Mouse (Mus musculus) midbrain, postnatal 0 days (tissue): Measurements from ENCODE around the gene Rlbp1. TPM values are rescaled to one million over a fixed set of nuclear protein-coding genes. Genes with fewer than 3 reads are reported as not detected.

ENCODE experiments used
- ATAC-seq: fragments of 200-750 bp; cut with Nextera tagmentation; 2 replicates; pipeline ENCODE4 v1.8.0; 2017; ENCODE audit warnings: moderate number of reproducible peaks, mild to moderate bottlenecking, moderate TSS enrichment, moderate library complexity; ENCODE audit not compliant: low FRiP score
- DNase-seq: peaks from one replicate; pipeline ENCODE4 v3.0.0-alpha.2; 2015; ENCODE audit warnings: low spot score
- H3K27ac ChIP-seq: fragments of 300-500 bp; sonication (generic); 2 replicates; pipeline ENCODE4 v1.5.1; 2014; ENCODE audit warnings: low read depth, mild to moderate bottlenecking, low read length, mixed read lengths
- H3K27me3 ChIP-seq: fragments of 300-500 bp; sonication (generic); 2 replicates; pipeline ENCODE4 v1.6.1; 2014; ENCODE audit warnings: low read length, control low read depth, mixed read lengths; ENCODE audit not compliant: insufficient read depth
- H3K36me3 ChIP-seq: fragments of 300-500 bp; sonication (generic); 2 replicates; pipeline ENCODE4 v1.6.1; 2014; ENCODE audit warnings: low read length, control low read depth, mixed read lengths; ENCODE audit not compliant: insufficient read depth
- H3K4me1 ChIP-seq: fragments of 300-500 bp; sonication (generic); 2 replicates; pipeline ENCODE4 v1.6.1; 2014; ENCODE audit warnings: mild to moderate bottlenecking, control low read depth, antibody characterized with exemption, low read length, mixed read lengths; ENCODE audit not compliant: insufficient read depth
- H3K4me2 ChIP-seq: fragments of 300-500 bp; sonication (generic); 2 replicates; pipeline ENCODE4 v1.6.1; 2014; ENCODE audit warnings: low read depth, mild to moderate bottlenecking, low read length, mixed read lengths; ENCODE audit not compliant: poor library complexity, severe bottlenecking
- H3K4me3 ChIP-seq: fragments of 300-500 bp; sonication (generic); 2 replicates; pipeline ENCODE4 v1.5.1; 2014; ENCODE audit warnings: low read depth, mild to moderate bottlenecking, low read length, moderate library complexity
- H3K9ac ChIP-seq: fragments of 300-500 bp; sonication (generic); replicated peaks from 2 replicates; pipeline ENCODE4 v1.6.1; 2014; ENCODE audit warnings: mild to moderate bottlenecking, low read length, moderate library complexity, mixed read lengths; ENCODE audit not compliant: poor library complexity, severe bottlenecking
- H3K9me3 ChIP-seq: fragments of 300-500 bp; sonication (generic); 2 replicates; pipeline ENCODE4 v1.6.1; 2016; ENCODE audit warnings: low read length, control low read depth
- CTCF ChIP-seq: IDR thresholded peaks from 2 replicates; pipeline ENCODE4 v1.5.1; 2016; ENCODE audit warnings: antibody characterized with exemption, mild to moderate bottlenecking
- WGBS: fragments of 180-500 bp; shearing (Covaris S2); extraction: QIAGEN DNeasy Blood & Tissue Kit; methylation state at CpG from one replicate; pipeline ENCODE4 v1.1.7; 2014; 5-methylcytosine and 5-hydroxymethylcytosine counted together
- polyA plus RNA-seq: library from polyadenylated mRNA; unstranded; fragments of >200 nt; fragmentation: Nextera tagmentation; extraction: Ambion mirVana; gene quantifications from 2 replicates; pipeline ENCODE4 v1.2.1, GENCODE M21; 2015
- total RNA-seq: library from RNA; depleted of rRNA; stranded (reverse); fragments of >200 nt; gene quantifications from 2 replicates; pipeline ENCODE4 v1.2.3, GENCODE M21; 2014; rRNA removed

The Rlbp1 gene
- 7.4 and 8.4 TPM in 2 replicates for total RNA-seq
- 7.4 and 10.6 TPM in 2 replicates for polyA plus RNA-seq

- Histone ChIP-seq H3K27me3 (no peaks in the 10 kb centered on the region), H3K9ac (no peak within 1 kb of the TSS), H3K4me3 (no peak within 1 kb of the TSS), H3K4me2 (no peak within 1 kb of the TSS), H3K36me3 (no peaks in the 10 kb centered on the region), H3K4me1 (no peaks in the 10 kb centered on the region), H3K9me3 (no peaks in the 10 kb centered on the region), H3K27ac (no peak within 1 kb of the TSS; the same call in 1 of the 2 replicates)
- peak; percentile 72; the same call in 1 of the 2 replicates for ATAC-seq
- TF ChIP-seq CTCF, result no peak
- 57% methylated on average over 16 of the region's 16 CpGs for WGBS
- DNase-seq, result peak; percentile 71
Observed at GRCm38 (mm10) chr7:79386422-79387133, at the start of gene Rlbp1. TSS of gene Rlbp1 (minus strand) at chr7:79387048.

GRCm38 (mm10) chr7:79428243-79428642 lies 41.4 kb upstream of the Rlbp1 start:
- H3K9me3 ChIP-seq, result no peaks in the 10 kb centered on the region
- no peak overlapping the region for H3K4me3 ChIP-seq
- no peak for DNase-seq
- H3K9ac ChIP-seq, result no peak overlapping the region
- 51% methylated on average over 5 of the region's 5 CpGs for WGBS
- no peaks in the 10 kb centered on the region for H3K4me1 ChIP-seq
- ATAC-seq, result no peak
- H3K4me2 ChIP-seq, result no peak overlapping the region
- no peak for TF ChIP-seq CTCF
- no peak overlapping the region for H3K27ac ChIP-seq
- H3K36me3 ChIP-seq, result no peaks in the 10 kb centered on the region
- no peaks in the 10 kb centered on the region for H3K27me3 ChIP-seq

- Histone ChIP-seq H3K9ac (no peak overlapping the region), H3K4me3 (no peak overlapping the region), H3K27me3 (no peaks in the 10 kb centered on the region), H3K4me2 (no peak overlapping the region), H3K4me1 (no peaks in the 10 kb centered on the region), H3K9me3 (no peaks in the 10 kb centered on the region), H3K27ac (no peak overlapping the region; the same call in 1 of the 2 replicates), H3K36me3 (no peaks in the 10 kb centered on the region)
- WGBS, result 55% methylated on average over 10 of the region's 10 CpGs
- ATAC-seq (no peak), DNase-seq (peak; percentile 18)
- no peak for TF ChIP-seq CTCF
Observed at GRCm38 (mm10) chr7:79425804-79426203, 39.0 kb upstream of the Rlbp1 start.

DNA sequence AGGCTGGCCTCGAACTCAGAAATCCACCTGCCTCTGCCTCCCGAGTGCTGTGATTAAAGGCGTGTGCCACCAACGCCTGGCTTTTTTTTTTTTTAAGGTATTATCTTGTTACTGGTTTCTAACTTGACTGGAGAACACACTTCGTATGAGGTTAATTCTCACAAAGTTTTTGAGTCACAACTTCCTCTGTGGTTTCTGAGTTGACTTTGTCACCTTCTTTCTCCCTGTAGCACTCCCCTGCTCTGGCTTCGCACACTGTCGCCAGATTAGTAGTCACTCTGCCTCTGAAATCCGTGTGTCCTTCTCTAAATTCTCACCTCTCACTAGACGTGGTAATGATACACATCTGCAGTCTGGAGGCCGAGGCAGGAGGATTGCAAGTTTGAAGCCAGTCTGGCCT lies 36.0 kb upstream of the Rlbp1 start:
- TF ChIP-seq CTCF, result no peak
- no peak for DNase-seq
- Histone ChIP-seq H3K4me1 (no peaks in the 10 kb centered on the region), H3K9ac (no peak overlapping the region), H3K36me3 (no peaks in the 10 kb centered on the region), H3K4me3 (no peak overlapping the region), H3K27me3 (no peaks in the 10 kb centered on the region), H3K9me3 (no peaks in the 10 kb centered on the region), H3K27ac (no peak overlapping the region), H3K4me2 (no peak overlapping the region)
- no peak for ATAC-seq
- 95% methylated on average over 10 of the region's 10 CpGs for WGBS

DNA sequence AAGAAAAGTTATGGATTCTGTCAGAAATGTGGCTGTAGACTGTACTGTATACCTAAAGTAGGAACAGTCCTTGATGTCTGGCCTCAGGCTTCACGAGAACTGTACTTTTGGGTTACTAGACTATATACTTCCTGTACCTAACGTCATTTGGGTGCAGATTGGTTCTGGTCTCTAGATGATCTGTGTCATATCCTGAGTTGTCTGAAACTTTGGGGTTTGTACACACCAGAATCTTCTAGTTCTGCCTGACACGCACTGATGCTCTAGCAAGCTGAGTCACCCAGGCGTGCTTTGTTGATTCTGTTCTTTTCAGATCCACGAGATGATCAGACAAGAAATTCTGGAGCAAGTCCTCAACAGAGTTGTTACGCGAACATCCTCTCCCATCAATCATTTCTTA lies 33.1 kb upstream of the Rlbp1 start:
- no peak overlapping the region for H3K9ac ChIP-seq
- no peak overlapping the region for H3K27ac ChIP-seq
- H3K4me3 ChIP-seq, result no peak overlapping the region
- DNase-seq (no peak), ATAC-seq (no peak)
- 92% methylated on average over 7 of the region's 7 CpGs for whole genome bisulfite sequencing
- TF ChIP-seq CTCF, result no peak
- H3K36me3 ChIP-seq, result no peaks in the 10 kb centered on the region
- no peak overlapping the region for H3K4me2 ChIP-seq
- H3K9me3 ChIP-seq, result no peaks in the 10 kb centered on the region
- H3K27me3 ChIP-seq, result no peaks in the 10 kb centered on the region
- no peaks in the 10 kb centered on the region for H3K4me1 ChIP-seq
